Mouse (Mus musculus): ENCODE data around the gene Plch2.

Gene Plch2

GRCm38 (mm10) chr4:155020813-155021212 is 35.8 kb downstream of the Plch2 start:
- DNase-seq (ENCODE audit: low spot score in 2 of 2) = no peak

DNA sequence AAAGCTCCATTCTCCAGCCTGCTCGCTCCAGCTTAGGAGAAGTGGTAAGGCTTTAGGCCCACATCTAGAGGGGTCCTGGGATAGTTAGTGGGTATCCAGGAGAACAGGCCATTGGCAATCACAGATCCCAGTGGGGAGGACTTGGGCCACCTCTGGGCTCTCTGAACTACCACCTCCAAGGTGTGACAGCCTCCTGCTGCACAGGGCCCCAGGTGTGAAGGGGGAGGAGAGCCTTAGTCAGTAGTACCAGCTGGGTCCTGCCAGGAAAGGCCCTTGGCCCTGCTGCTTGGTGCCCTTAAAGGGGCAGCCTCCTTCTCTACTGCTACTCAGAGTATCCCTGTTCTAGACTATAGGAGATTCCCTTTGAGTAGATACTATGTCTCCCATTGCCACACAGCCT is 36.4 kb downstream of the Plch2 start:
- DNase-seq (ENCODE audit: low spot score in 2 of 2) = no peak

- no peak for DNase-seq (ENCODE audit: low spot score in 2 of 2)
Measured at GRCm38 (mm10) chr4:155019336-155019847, 37.2 kb downstream of the Plch2 start.

GRCm38 (mm10) chr4:155018601-155019335 is 37.8 kb downstream of the Plch2 start:
- no peak for DNase-seq (ENCODE audit: low spot score in 2 of 2)

DNA sequence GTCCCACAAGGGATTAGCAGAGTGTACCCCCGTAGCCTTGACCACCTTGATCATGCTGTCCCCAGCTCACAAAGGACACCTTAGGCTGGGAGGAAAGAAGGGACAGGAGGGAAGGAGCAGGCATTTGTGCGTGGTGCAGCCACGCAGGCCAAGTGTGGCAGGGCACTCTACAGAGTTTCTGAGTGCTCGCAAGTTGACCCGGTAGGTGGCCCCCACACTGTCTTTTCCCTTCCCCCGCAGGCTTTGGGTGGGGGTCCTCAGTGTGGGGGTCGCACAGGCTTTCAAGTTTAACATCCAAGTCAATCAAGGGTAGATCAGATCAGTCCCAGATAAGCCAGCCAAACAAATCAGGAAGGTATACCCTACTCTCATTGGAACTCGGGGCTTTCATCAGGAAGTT is 38.5 kb downstream of the Plch2 start:
- DNase-seq (ENCODE audit: low spot score in 2 of 2) = no peak

DNA sequence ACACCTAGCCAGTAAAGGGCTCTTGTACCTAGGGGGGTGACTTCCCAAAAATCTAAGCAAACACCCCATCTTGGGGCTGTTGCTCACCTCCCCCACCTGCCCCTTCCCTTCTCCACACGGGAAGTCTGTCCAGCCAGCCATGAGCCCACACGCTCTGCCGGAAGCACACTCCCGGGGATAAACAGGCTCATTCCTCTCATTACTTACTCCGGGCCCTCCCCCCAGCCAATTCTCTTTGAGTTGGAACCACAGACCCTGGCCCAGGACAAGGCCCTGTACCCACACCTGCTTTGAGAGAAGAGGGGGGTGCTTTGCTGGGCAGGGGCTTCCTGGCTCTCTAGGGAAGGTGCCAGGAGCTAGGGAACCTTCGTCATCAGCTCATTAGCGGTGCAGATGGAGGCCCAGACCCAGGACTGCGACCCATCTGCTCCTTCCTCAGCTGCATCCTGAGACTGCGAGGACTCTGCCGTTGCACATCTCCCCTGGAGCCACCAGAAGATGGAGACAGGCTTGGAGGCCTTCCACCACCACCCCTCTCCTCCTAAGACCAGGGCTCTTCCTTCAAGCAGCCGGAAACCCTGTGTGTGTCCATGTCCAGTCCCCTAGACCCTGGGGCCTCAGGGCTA is 39.2 kb downstream of the Plch2 start:
- no peak for DNase-seq (ENCODE audit: low spot score in 2 of 2)

GRCm38 (mm10) chr4:155016807-155017206 is 39.8 kb downstream of the Plch2 start:
- DNase-seq (ENCODE audit: low spot score in 2 of 2) = no peak

GRCm38 (mm10) chr4:155015550-155015949 is 41.0 kb downstream of the Plch2 start:
- DNase-seq (ENCODE audit: low spot score in 2 of 2) = no peak

DNA sequence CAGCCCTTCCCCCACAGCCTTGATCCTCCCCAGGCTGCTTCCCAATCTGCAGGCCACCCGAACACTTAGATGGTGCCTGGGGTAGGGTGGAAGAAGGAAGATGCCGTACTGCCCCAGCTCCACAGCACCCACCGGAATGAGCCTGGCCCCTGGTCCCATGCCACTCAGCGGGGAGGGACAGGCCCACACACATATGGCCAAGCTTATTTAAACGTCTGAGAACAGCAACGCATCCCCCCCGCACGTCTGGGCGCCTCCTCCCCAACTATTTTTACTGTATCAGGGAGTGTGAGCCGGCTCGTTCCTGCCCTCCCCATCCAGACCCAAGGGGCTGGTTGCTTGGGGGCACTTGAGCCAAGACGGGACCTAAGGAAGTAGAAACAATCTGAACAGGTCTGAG is 41.8 kb downstream of the Plch2 start:
- no peak for DNase-seq (ENCODE audit: low spot score in 2 of 2)

DNA sequence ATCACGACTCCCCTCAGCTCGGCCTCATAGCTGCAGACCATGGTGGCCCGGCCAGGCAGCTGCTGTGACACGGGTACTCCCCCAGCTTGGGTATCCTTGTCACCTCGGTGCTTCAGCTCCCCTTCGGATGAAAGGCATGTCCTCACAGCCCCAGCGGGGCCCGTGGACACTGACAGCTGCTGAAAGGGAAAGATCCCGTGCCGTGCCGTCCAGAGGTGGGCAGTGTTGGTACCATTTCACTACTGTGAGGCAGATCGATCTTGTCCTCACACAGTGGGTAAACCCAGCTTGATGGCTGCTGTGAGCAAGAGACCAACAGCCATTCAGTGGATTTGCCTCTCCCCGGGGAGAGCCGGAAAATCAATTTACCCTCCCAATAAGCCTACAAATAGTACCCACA is 42.3 kb downstream of the Plch2 start:
- no peak for DNase-seq (ENCODE audit: low spot score in 2 of 2)

- peak; percentile 53 to 85 for DNase-seq (ENCODE audit: low spot score in 2 of 2)
Measured at GRCm38 (mm10) chr4:155012788-155013187, 43.8 kb downstream of the Plch2 start.

GRCm38 (mm10) chr4:155012115-155012514 is 44.5 kb downstream of the Plch2 start:
- DNase-seq (ENCODE audit: low spot score in 2 of 2) = no peak

DNA sequence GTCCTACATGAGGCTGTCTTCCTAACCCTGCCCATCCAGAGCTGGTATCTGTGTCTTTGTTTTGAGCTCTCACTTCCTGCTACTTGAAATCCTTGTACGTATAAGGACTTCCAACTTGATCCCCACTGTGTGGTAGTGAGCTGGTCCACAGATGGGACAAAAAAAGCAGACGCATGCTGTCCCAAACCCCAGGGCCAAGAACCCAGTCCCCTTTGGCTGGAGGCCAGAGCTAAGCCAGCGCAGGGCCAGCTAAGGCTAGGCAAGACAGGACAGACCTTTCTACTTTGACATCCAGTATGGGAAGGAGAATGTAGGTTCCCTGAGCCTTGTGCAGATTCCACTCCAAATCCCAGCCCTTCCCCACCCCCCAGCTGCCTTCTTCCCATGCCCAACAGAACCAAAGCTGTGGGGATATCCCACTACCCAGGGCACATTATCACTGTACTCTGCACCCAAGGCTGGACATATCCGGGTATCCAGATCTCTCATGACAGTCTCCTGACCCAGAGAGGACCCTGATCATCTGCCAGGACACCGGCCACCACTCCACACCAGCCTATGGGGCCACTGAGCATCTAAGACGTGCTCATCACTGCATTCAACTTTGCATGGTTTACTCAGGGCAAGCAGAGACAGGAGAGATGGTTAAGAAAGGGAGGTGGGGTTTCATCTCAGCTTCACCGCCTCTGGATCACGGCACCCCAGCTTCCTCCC is 45.1 kb downstream of the Plch2 start:
- DNase-seq (ENCODE audit: low spot score in 2 of 2) = no peak

- no peak for DNase-seq (ENCODE audit: low spot score in 2 of 2)
Measured at GRCm38 (mm10) chr4:155010870-155011269, 45.7 kb downstream of the Plch2 start.

DNA sequence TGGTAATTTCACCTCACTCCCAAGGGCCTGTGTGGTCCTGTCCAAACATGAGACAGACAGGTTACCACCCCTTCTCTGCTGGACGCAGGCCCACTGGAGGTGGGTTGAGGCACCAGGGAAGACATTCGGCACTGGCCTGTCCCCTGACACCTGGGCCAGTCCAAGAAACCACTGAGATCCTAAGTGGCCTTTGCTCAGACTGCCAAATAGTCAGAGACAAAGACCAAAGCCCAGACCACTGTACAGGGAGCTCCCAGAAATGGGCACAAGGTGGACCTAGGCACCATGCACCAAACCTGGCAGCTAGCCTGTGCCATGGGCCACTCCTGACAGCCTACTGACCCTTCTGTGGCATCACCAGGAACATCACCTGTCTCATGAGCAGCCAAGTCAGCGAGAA is 47.4 kb downstream of the Plch2 start:
- DNase-seq (ENCODE audit: low spot score in 2 of 2) = no peak

GRCm38 (mm10) chr4:155008075-155008474 is 48.5 kb downstream of the Plch2 start:
- DNase-seq (ENCODE audit: low spot score in 2 of 2) = no peak

- no peak for DNase-seq (ENCODE audit: low spot score in 2 of 2)
Measured at GRCm38 (mm10) chr4:155007641-155008040, 48.9 kb downstream of the Plch2 start.

DNA sequence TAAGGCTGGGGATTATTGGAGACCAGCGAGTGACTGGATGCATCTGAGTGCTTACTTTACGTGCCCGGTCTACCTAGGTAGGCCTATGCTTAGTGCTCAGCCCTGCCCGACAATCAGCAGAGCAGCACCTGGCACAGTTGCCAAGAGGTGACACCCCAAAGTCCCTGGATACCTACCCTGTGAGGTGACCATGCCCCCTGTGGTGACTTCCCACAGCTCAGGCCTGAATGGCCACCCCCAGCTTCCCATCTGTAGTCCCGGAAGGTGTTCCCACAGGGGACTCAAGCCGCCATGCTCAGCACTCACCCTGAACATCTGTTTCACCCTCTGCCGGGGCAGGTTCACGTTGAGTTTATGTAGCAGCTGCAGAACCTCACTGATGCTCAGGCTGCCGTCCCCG is 50.3 kb downstream of the Plch2 start:
- DNase-seq (ENCODE audit: low spot score in 2 of 2) = no peak

DNA sequence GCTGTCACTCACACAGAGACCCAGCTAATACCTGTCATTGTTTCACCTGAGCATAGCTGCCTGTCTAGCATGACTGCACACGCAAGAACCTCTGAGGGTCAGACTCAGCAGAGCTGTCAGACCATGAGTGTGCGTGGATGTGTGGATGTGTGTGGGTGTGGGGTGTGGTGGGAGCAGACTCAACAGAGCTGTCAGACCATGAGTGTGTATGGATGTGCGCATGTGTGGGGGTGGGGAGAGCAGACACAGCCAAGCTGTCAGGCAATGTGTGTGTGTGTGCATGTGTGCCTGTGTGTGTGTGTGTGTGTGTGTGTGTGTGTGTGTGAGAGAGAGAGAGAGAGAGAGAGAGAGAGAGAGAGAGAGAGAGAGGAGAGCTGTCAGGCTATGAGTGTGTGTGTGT is 51.3 kb downstream of the Plch2 start:
- no peak for DNase-seq (ENCODE audit: low spot score in 2 of 2)

GRCm38 (mm10) chr4:154999379-154999778 is 57.2 kb downstream of the Plch2 start:
- DNase-seq (ENCODE audit: low spot score in 2 of 2) = no peak

DNA sequence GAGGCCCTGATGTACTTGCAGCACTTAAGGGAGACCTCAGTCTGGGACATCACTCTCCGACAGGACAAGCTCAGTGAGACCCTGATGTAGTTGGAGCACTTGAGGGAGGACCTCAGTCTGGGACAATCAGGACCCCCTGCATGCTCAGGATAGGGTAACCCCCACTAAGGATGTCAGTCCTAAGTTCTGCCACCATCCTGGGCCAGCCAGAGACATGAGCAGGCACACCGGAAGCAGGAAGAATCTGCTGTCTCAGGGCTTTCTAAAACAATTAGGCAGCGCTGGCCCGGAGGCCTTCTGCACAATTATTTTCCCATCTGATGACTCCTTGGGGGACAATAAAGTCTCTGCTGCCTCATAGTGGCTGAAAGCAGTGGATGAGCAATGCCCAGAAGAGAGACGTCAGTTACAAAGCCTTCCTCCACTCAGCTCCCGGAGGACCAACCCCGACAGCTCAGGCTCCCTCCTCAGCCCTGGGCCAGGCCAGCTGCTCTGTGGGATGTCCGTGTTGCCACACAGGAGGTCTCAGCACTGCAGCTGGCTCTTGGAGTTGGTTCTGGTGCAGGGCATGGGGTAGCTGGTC is 59.9 kb downstream of the Plch2 start:
- no peak for DNase-seq (ENCODE audit: low spot score in 2 of 2)

DNA sequence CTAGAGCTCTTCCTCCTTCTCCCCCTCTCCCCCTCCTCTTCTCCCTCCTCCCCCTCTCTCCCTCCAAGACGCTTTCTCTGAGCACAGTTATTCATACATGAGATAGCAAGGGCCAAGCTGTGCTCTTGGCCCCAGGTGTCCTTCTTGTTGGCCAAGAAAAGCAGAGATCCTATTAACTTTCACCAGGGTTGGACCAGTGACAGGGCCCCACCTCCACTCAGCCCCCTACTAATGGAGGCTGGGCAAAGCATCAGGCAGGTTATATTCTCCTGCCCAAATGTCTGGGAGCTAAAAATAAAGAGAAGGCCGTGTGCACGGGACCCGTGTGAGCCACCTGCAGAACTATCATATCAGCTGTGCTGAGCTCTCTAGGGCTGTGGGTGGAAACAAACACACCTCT is 61.7 kb downstream of the Plch2 start:
- no peak for DNase-seq (ENCODE audit: low spot score in 2 of 2)

Measured in spleen, postnatal 4 days (tissue).